Comparison of ENCODE assay signal across 1 mouse cellular context in the genomic region with DNA sequence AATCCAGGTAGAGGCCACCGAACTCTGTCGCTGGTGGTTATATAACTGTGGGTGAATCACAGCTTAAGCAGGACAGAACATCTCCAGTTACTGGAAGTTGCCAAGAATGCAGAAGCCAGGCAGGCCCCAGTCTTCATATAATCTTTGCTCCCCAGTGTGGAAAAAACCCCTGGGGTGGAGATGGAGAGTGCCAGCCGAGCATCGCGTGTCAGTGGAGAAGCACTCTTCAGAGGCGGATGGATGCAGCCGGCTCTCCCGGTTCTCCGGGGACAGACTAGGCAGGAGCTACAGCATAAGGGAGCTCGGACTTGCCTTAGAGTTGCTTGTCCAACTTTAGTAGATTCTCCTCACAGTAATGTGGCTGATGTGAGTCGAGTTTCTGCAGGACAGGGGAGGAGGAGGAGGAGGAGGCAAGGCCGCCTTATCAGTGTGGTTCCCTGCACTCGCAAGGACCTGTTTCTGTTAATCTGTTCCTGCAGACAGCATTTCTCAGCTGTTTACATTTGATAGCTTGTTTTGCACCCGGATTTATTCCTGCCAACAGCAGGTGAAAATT.
TF ChIP-seq lines count a peak whose summit lies in the region.

No protein-coding gene starts in this region.

TF ChIP-seq in MEL, 35 proteins besides CTCF, POLR2A, EP300 and RAD21:
- no peak for TF ChIP-seq MEF2A (IDR thresholded peaks at IDR 0.05; ENCODE audit: extremely low read depth, insufficient replicate concordance, low read depth, low read length, poor library complexity, severe bottlenecking)
- no peak for TF ChIP-seq SIN3A (IDR thresholded peaks at IDR 0.05; ENCODE audit: low read length)
- TF ChIP-seq NRF1 (IDR thresholded peaks at IDR 0.05; ENCODE audit: insufficient read depth, low read depth, low read length, poor library complexity, severe bottlenecking): no peak
- TF ChIP-seq SMC3 (IDR thresholded peaks at IDR 0.05; ENCODE audit: low read depth, low read length): no peak
- TF ChIP-seq ZKSCAN1 (IDR thresholded peaks at IDR 0.05; ENCODE audit: low read depth, low read length): no peak
- TF ChIP-seq MYC (IDR thresholded peaks at IDR 0.05; ENCODE audit: low read depth, low read length): no peak
- no peak for TF ChIP-seq MAFK (IDR thresholded peaks at IDR 0.05; ENCODE audit: borderline replicate concordance, low read depth, low read length)
- peak; percentile 89 for TF ChIP-seq TAL1 (IDR thresholded peaks at IDR 0.05; ENCODE audit: low read length)
- no peak for TF ChIP-seq HCFC1 (IDR thresholded peaks at IDR 0.05; ENCODE audit: low read depth, low read length)
- TF ChIP-seq POLR2AphosphoS2 (IDR thresholded peaks at IDR 0.05; ENCODE audit: low read length): no peak
- TF ChIP-seq GATA1 (IDR thresholded peaks at IDR 0.05; ENCODE audit: low read depth, low read length): peak; percentile 83
- TF ChIP-seq UBTF (IDR thresholded peaks at IDR 0.05; ENCODE audit: borderline replicate concordance, insufficient read depth, low read depth, low read length): no peak
- TF ChIP-seq TCF12 (IDR thresholded peaks at IDR 0.05; ENCODE audit: low read depth, low read length): peak; percentile 89
- no peak for TF ChIP-seq USF2 (IDR thresholded peaks at IDR 0.05; ENCODE audit: borderline replicate concordance in 1 of 2, insufficient read depth in 1 of 2, low read depth in 1 of 2, low read length in 2 of 2)
- no peak for TF ChIP-seq E2F4 (IDR thresholded peaks at IDR 0.05; ENCODE audit: borderline replicate concordance, low read depth, low read length)
- TF ChIP-seq RCOR1 (IDR thresholded peaks at IDR 0.05; ENCODE audit: low read depth, low read length): peak; percentile 85
- TF ChIP-seq MYB (IDR thresholded peaks at IDR 0.05; ENCODE audit: low read depth, low read length): no peak
- no peak for TF ChIP-seq ZC3H11A (IDR thresholded peaks at IDR 0.05; ENCODE audit: low read depth, low read length)
- TF ChIP-seq ETS1 (IDR thresholded peaks at IDR 0.05; ENCODE audit: low read depth, low read length): peak; percentile 59; the same call in 1 of the 2 replicates
- no peak for TF ChIP-seq KAT2A (conservative IDR thresholded peaks at IDR 0.05; ENCODE audit: low read depth, low read length)
- TF ChIP-seq ZNF384 (IDR thresholded peaks at IDR 0.05; ENCODE audit: low read depth, low read length): no peak
